Mouse (Mus musculus): ENCODE data around the gene Sertad2. TPM values are rescaled to one million over a fixed set of nuclear protein-coding genes. Genes with fewer than 3 reads are reported as not detected.
A peak's percentile ranks its signal among the peaks of the same experiment; 100 is the strongest.

The Sertad2 gene
- polyA plus RNA-seq, 1 experiment: 20.9 TPM

GRCm38 (mm10) chr11:20559951-20560642 is 17.0 kb downstream of the Sertad2 start:
- TF ChIP-seq E2F4 (IDR thresholded peaks at IDR 0.05; ENCODE audit: insufficient read depth) (no peak), REST (IDR thresholded peaks at IDR 0.05; ENCODE audit: insufficient read depth, insufficient read length) (no peak), POLR2A (IDR thresholded peaks at IDR 0.05; ENCODE audit: insufficient read length, low read depth) (no peak), MYOG (IDR thresholded peaks at IDR 0.05; ENCODE audit: control insufficient read depth in 1 of 3, insufficient read depth in 1 of 3, insufficient read length in 2 of 3, low read depth in 2 of 3) (no peak)
- Histone ChIP-seq H3K4me3 (no peak overlapping the region), H3K79me2 (ENCODE audit: control insufficient read depth, insufficient read depth) (peaks cover 36% of the 10 kb centered on the region), H3K4me2 (ENCODE audit: low read depth) (peak overlapping the region; percentile 63), H3K27me3 (ENCODE audit: control insufficient read depth, insufficient read depth, insufficient read length) (no peaks in the 10 kb centered on the region), H3ac (ENCODE audit: control insufficient read depth, insufficient read length) (no peak overlapping the region), H3K36me3 (ENCODE audit: control insufficient read depth, insufficient read depth) (no peaks in the 10 kb centered on the region)

GRCm38 (mm10) chr11:20561323-20562002 is 18.4 kb downstream of the Sertad2 start:
- Histone ChIP-seq H3K36me3 (ENCODE audit: control insufficient read depth, insufficient read depth) (no peaks in the 10 kb centered on the region), H3ac (ENCODE audit: control insufficient read depth, insufficient read length) (no peak overlapping the region), H3K79me2 (ENCODE audit: control insufficient read depth, insufficient read depth) (peaks cover 32% of the 10 kb centered on the region), H3K4me2 (ENCODE audit: low read depth) (peak overlapping the region; percentile 63), H3K4me3 (no peak overlapping the region), H3K27me3 (ENCODE audit: control insufficient read depth, insufficient read depth, insufficient read length) (no peaks in the 10 kb centered on the region)
- TF ChIP-seq TCF12 (IDR thresholded peaks at IDR 0.05; ENCODE audit: insufficient read depth, poor library complexity, severe bottlenecking): no peak
- TF ChIP-seq REST (IDR thresholded peaks at IDR 0.05; ENCODE audit: insufficient read depth, insufficient read length): no peak
- no peak for TF ChIP-seq SRF (IDR thresholded peaks at IDR 0.05; ENCODE audit: control insufficient read depth, insufficient read length, low read depth)
- TF ChIP-seq E2F4 (IDR thresholded peaks at IDR 0.05; ENCODE audit: insufficient read depth): no peak
- no peak for TF ChIP-seq TCF3 (IDR thresholded peaks at IDR 0.05; ENCODE audit: insufficient read length, low read depth)
- no peak for TF ChIP-seq USF1 (IDR thresholded peaks at IDR 0.05; ENCODE audit: low read depth)
- TF ChIP-seq MAX (IDR thresholded peaks at IDR 0.05; ENCODE audit: low read depth): no peak
- peak in 2 of 3 experiments; percentile 54 to 66 for TF ChIP-seq MYOG (IDR thresholded peaks at IDR 0.05; ENCODE audit: control insufficient read depth in 1 of 3, insufficient read depth in 1 of 3, insufficient read length in 2 of 3, low read depth in 2 of 3)
- no peak for TF ChIP-seq POLR2AphosphoS2 (IDR thresholded peaks at IDR 0.05; ENCODE audit: insufficient read length, low read depth)
- peak; percentile 24 for TF ChIP-seq POLR2A (IDR thresholded peaks at IDR 0.05; ENCODE audit: insufficient read length, low read depth)
- TF ChIP-seq MYOD1 (IDR thresholded peaks at IDR 0.05; ENCODE audit: control insufficient read depth in 1 of 3, insufficient read length in 2 of 3, low read depth in 2 of 3): peak in 2 of 3 experiments; percentile 39 to 59

GRCm38 (mm10) chr11:20565057-20565456 is 22.0 kb downstream of the Sertad2 start:
- no peak overlapping the region for H3ac ChIP-seq (ENCODE audit: control insufficient read depth, insufficient read length)
- no peak for TF ChIP-seq TCF12 (IDR thresholded peaks at IDR 0.05; ENCODE audit: insufficient read depth, poor library complexity, severe bottlenecking)
- TF ChIP-seq TCF3 (IDR thresholded peaks at IDR 0.05; ENCODE audit: insufficient read length, low read depth): no peak
- no peak for TF ChIP-seq REST (IDR thresholded peaks at IDR 0.05; ENCODE audit: insufficient read depth, insufficient read length)
- no peak for TF ChIP-seq E2F4 (IDR thresholded peaks at IDR 0.05; ENCODE audit: insufficient read depth)
- no peak for TF ChIP-seq POLR2AphosphoS2 (IDR thresholded peaks at IDR 0.05; ENCODE audit: insufficient read length, low read depth)
- no peak for TF ChIP-seq MYOG (IDR thresholded peaks at IDR 0.05; ENCODE audit: control insufficient read depth in 1 of 3, insufficient read depth in 1 of 3, insufficient read length in 2 of 3, low read depth in 2 of 3)
- TF ChIP-seq CEBPB (IDR thresholded peaks at IDR 0.05; ENCODE audit: insufficient read depth, poor library complexity, severe bottlenecking): no peak
- peaks cover 21% of the 10 kb centered on the region for H3K79me2 ChIP-seq (ENCODE audit: control insufficient read depth, insufficient read depth)
- H3K36me3 ChIP-seq (ENCODE audit: control insufficient read depth, insufficient read depth): no peaks in the 10 kb centered on the region
- no peak overlapping the region for H3K4me2 ChIP-seq (ENCODE audit: low read depth)
- H3K27me3 ChIP-seq (ENCODE audit: control insufficient read depth, insufficient read depth, insufficient read length): no peaks in the 10 kb centered on the region
- no peak overlapping the region for H3K4me3 ChIP-seq

GRCm38 (mm10) chr11:20571702-20572413 is 28.8 kb downstream of the Sertad2 start:
- H3K4me3 ChIP-seq: no peak overlapping the region
- no peaks in the 10 kb centered on the region for H3K27me3 ChIP-seq (ENCODE audit: control insufficient read depth, insufficient read depth, insufficient read length)
- TF ChIP-seq REST (IDR thresholded peaks at IDR 0.05; ENCODE audit: insufficient read depth, insufficient read length): no peak
- TF ChIP-seq MYOG (IDR thresholded peaks at IDR 0.05; ENCODE audit: control insufficient read depth in 1 of 3, insufficient read depth in 1 of 3, insufficient read length in 2 of 3, low read depth in 2 of 3): no peak
- no peak for TF ChIP-seq CEBPB (IDR thresholded peaks at IDR 0.05; ENCODE audit: insufficient read depth, poor library complexity, severe bottlenecking)
- no peak for TF ChIP-seq MYOD1 (IDR thresholded peaks at IDR 0.05; ENCODE audit: control insufficient read depth in 1 of 3, insufficient read length in 2 of 3, low read depth in 2 of 3)
- TF ChIP-seq SRF (IDR thresholded peaks at IDR 0.05; ENCODE audit: control insufficient read depth, insufficient read length, low read depth): no peak
- no peak overlapping the region for H3ac ChIP-seq (ENCODE audit: control insufficient read depth, insufficient read length)
- no peaks in the 10 kb centered on the region for H3K36me3 ChIP-seq (ENCODE audit: control insufficient read depth, insufficient read depth)
- peak overlapping the region; percentile 45 for H3K4me2 ChIP-seq (ENCODE audit: low read depth)
- peaks cover 26% of the 10 kb centered on the region for H3K79me2 ChIP-seq (ENCODE audit: control insufficient read depth, insufficient read depth)

All from myocyte (in vitro differentiated cells).